Mouse (Mus musculus): Measurements from ENCODE around the gene Slc16a8.

DNA sequence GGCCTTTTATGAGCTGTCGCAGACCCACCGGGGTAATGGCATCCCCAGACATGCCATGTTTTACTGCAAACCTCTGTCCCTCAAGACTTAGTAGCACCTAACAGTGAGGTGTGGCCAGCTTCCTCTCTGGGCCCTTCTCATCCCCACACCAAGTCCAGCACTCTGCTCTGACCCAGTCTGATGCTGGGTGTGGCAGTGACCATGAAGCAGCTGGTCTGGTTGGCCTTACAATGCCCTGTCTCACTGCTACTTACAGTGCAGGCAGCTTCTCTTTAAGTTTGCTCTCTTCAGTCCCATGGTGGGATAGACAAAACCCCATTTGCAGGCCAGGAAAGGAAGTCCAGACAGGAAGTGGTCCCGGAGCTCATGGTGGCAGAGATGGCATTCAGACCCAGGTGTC lies 9.2 kb downstream of the Slc16a8 start:
- TF ChIP-seq POLR2A (IDR thresholded peaks at IDR 0.05; ENCODE audit: insufficient read depth, low read depth, low read length): no peak
- TF ChIP-seq CTCF (IDR thresholded peaks at IDR 0.05; ENCODE audit: insufficient read depth, low read depth, low read length): no peak

Measured in olfactory bulb, adult 2 months (tissue).